Mouse (Mus musculus): ENCODE measurements around the gene Evi5.

DNA sequence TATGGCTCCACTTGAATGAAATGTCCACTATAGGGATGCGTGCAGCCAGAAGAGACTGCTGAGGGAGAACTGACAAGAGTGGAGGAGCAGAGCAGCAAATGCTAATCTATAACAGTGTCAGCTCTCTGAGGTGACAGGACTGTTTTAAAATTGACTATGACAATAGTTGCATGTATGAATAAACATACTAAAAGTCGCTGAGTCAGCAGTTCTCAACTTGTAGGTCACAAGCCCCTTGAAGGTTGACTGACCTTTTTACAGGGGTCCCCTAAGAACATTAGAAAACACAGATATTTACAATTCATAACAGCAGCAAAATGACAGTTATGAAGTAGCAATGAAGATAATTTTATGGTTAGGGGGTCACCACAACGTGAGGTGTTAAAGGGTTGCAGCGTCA is 25.9 kb downstream of the Evi5 start:
- TF ChIP-seq CTCF (IDR thresholded peaks at IDR 0.05; ENCODE audit: control insufficient read depth, insufficient read depth, insufficient read length) (no peak), FOSL1 (IDR thresholded peaks at IDR 0.05; ENCODE audit: insufficient read depth, low read length, poor library complexity, severe bottlenecking) (no peak), CEBPB (IDR thresholded peaks at IDR 0.05; ENCODE audit: low read depth) (no peak), USF1 (IDR thresholded peaks at IDR 0.05; ENCODE audit: low read depth) (no peak), MAX (IDR thresholded peaks at IDR 0.05) (no peak)
